Mouse (Mus musculus) right cerebral cortex, adult 2 months (tissue): Measurements from ENCODE around the gene Gpsm3.

Experiments used
- DNase-seq, 2 experiments: peaks; one replicate each; pipeline ENCODE4 v3.0.0; 2021 to 2022; ENCODE audit warnings: low spot score in 2 of 2

The Gpsm3 gene

GRCm38 (mm10) chr17:34629221-34629751 is 39.7 kb downstream of the Gpsm3 start, which contains the start of gene Prrt1:
Prrt1 (plus strand) TSS chr17:34629533.
- DNase-seq: peak in 1 of 2 experiments; percentile 73

GRCm38 (mm10) chr17:34629796-34630603 is 40.4 kb downstream of the Gpsm3 start:
- no peak for DNase-seq

GRCm38 (mm10) chr17:34630761-34631301 is 41.2 kb downstream of the Gpsm3 start:
- no peak for DNase-seq

GRCm38 (mm10) chr17:34631647-34632046 is 42.0 kb downstream of the Gpsm3 start:
- DNase-seq: no peak

- DNase-seq: peak; percentile 85 to 87
Observed at GRCm38 (mm10) chr17:34632261-34632691, 42.7 kb downstream of the Gpsm3 start.

- no peak for DNase-seq
Observed at GRCm38 (mm10) chr17:34635671-34636070, 46.1 kb downstream of the Gpsm3 start.

- DNase-seq: no peak
Observed at GRCm38 (mm10) chr17:34637459-34637858, 47.9 kb downstream of the Gpsm3 start.

GRCm38 (mm10) chr17:34639461-34640255 is 50.1 kb downstream of the Gpsm3 start:
- no peak for DNase-seq

- DNase-seq: no peak
Observed at GRCm38 (mm10) chr17:34640778-34641601, 51.4 kb downstream of the Gpsm3 start.
